Mouse (Mus musculus) heart, adult 2 months (tissue): ENCODE results near the gene Lhx6. TPM values are rescaled to one million over a fixed set of nuclear protein-coding genes. Genes with fewer than 3 reads are reported as not detected.

Experiments used
- DNase-seq, 2 experiments: peaks; one replicate each; pipeline ENCODE4 v3.0.0; 2021
- H3K27ac ChIP-seq: fragments of 200-600 bp; 2 replicates; pipeline ENCODE4 v1.8.1; 2022
- H3K27me3 ChIP-seq: fragments of 200-500 bp; 2 replicates; pipeline ENCODE4 v1.6.1; 2012; ENCODE audit warnings: mild to moderate bottlenecking, low read length, inconsistent platforms, mixed read lengths; ENCODE audit not compliant: control insufficient read depth, insufficient read depth
- H3K36me3 ChIP-seq: fragments of 200-500 bp; 2 replicates; pipeline ENCODE4 v1.6.1; 2012; ENCODE audit warnings: low read length, inconsistent platforms; ENCODE audit not compliant: control insufficient read depth, insufficient read depth
- H3K4me1 ChIP-seq: fragments of 200-500 bp; 2 replicates; pipeline ENCODE4 v1.6.1; 2011; ENCODE audit warnings: low read length; ENCODE audit not compliant: control insufficient read depth, insufficient read depth
- H3K4me3 ChIP-seq: fragments of 200-600 bp; 2 replicates; pipeline ENCODE4 v1.8.1; 2022
- H3K79me2 ChIP-seq: fragments of 200-500 bp; replicated peaks from 2 replicates; pipeline ENCODE4 v1.6.1; 2012; ENCODE audit warnings: mild to moderate bottlenecking, inconsistent platforms, low read length, moderate library complexity, mixed read lengths; ENCODE audit not compliant: control insufficient read depth, insufficient read depth
- H3K9ac ChIP-seq: fragments of 200-500 bp; 2 replicates; pipeline ENCODE4 v1.6.1; 2012; ENCODE audit warnings: low read depth, mild to moderate bottlenecking, control low read depth, inconsistent platforms, low read length, mixed read lengths
- CTCF ChIP-seq: fragments of 200-600 bp; IDR thresholded peaks from 2 replicates; pipeline ENCODE4 v1.8.1; 2022; ENCODE audit warnings: antibody characterized with exemption, mild to moderate bottlenecking, moderate library complexity
- EP300 ChIP-seq: fragments of 200-500 bp; IDR thresholded peaks from 2 replicates; pipeline ENCODE4 v1.6.1; 2011; ENCODE audit warnings: low read depth, low read length, control low read depth; ENCODE audit not compliant: insufficient read depth
- POLR2A ChIP-seq: fragments of 200-500 bp; IDR thresholded peaks from 2 replicates; pipeline ENCODE4 v1.6.1; 2011; ENCODE audit warnings: mild to moderate bottlenecking, low read depth, low read length, control low read depth; ENCODE audit not compliant: insufficient read depth
- WGBS: fragments of 180-500 bp; shearing (Covaris S2); methylation state at CpG from one replicate; pipeline ENCODE4 v1.1.7; 2018; 5-methylcytosine and 5-hydroxymethylcytosine counted together
- intact Hi-C: fragments of 180-260 bp; cut with DNase I; formaldehyde crosslinking; loops from one replicate; pipeline ENCODE4 v1.15.1; 2025
- polyA plus RNA-seq: library from polyadenylated mRNA; depleted of rRNA; stranded (reverse); fragments of >200 nt; gene quantifications from 2 replicates; pipeline ENCODE4 v1.2.3, GENCODE M21; 2012; rRNA removed
- total RNA-seq, 2 experiments: library from RNA; stranded (reverse); gene quantifications; 2 replicates each; pipeline ENCODE4 v1.2.3; 2021

Lhx6 gene
- total and polyA plus RNA-seq, 3 experiments, result 2.0 to 4.7 (median 3.2) TPM

DNA sequence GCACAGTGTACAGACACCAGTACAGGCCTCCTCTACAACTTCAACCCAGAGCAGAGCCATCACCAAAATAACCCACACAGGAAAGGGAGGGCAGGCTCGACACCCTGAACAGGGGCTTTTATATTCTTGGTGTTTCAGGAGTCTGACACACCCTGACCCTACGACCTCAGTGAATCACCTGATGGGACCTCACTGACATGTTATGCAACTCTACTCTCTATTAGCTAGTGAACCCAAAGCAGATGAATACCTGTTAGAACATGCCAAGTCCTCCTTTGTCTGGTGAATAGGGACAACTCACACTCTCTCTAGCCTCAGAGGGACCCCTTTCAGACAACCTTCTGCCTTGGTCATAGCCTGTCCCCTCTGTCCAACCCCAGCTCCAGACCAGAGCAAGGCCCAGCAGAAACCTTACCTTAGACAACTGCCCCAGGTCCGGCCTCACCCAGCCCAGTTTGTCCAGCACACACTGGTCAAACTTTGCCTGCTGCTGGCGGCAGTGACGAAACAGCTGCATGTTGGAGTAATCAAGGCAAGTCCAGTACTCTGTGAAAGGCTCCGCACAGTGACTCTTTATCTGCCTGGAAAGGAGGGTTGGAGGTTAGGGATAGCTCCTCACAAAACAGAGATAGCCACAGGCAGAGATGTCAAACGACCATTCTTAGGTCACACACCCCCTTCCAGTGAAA is 65.8 kb downstream of the Lhx6 start:
- Histone ChIP-seq H3K27ac (peak overlapping the region; percentile 29; the same call in 1 of the 2 replicates), H3K9ac (no peak overlapping the region), H3K27me3 (no peaks in the 10 kb centered on the region), H3K36me3 (peaks cover 63% of the 10 kb centered on the region), H3K79me2 (peaks cover 2% of the 10 kb centered on the region), H3K4me3 (no peak overlapping the region), H3K4me1 (peaks cover 32% of the 10 kb centered on the region)
- DNase-seq, result no peak
- TF ChIP-seq CTCF, result no peak
- TF ChIP-seq POLR2A, result no peak
- no peak for TF ChIP-seq EP300
- intact Hi-C loops, result no loop called here
- 44% methylated on average over 7 of the region's 7 CpGs for WGBS

DNA sequence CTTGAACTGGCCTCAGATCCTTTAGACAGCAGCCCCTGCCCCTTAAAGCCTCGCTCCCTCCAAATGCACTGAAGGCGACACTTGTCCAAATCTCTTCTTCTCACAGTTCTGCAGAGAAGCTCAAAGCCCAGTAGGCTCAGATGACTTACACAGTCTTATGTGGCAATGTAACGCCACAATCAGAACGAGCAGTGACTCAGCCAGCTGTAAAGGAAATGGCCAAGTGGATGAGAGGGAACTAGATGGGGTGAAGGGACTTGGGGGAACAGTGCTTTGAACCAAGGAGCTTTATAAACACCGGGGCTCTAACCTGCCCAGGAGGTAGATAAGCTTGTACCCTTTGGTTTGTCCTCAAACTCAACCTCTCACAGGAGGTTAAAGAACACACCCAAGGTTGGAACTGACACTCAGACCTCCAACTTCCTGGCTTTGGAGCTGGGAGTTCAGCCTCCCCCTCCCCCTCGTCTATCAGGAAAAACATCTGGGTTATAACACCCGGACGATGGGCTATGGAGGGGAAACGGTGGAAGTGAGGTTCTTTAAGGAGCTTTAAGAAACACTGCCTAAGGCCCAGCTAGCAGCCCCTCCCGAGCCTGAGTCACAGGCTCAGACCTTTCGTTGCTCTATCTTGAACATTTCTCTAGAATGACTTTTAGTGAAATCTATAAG is 69.7 kb downstream of the Lhx6 start:
- Histone ChIP-seq H3K27ac (peak overlapping the region; percentile 73), H3K27me3 (no peaks in the 10 kb centered on the region), H3K4me3 (no peak overlapping the region), H3K36me3 (peaks cover 36% of the 10 kb centered on the region), H3K79me2 (no peaks in the 10 kb centered on the region), H3K4me1 (peaks cover 36% of the 10 kb centered on the region), H3K9ac (no peak overlapping the region)
- 43% methylated on average over 11 of the region's 11 CpGs for WGBS
- no peak for TF ChIP-seq CTCF
- peak; percentile 78; the same call in 1 of the 2 replicates for TF ChIP-seq EP300
- TF ChIP-seq POLR2A, result no peak; the same call in 1 of the 2 replicates
- no peak for DNase-seq
- intact Hi-C loops, result no loop called here

DNA sequence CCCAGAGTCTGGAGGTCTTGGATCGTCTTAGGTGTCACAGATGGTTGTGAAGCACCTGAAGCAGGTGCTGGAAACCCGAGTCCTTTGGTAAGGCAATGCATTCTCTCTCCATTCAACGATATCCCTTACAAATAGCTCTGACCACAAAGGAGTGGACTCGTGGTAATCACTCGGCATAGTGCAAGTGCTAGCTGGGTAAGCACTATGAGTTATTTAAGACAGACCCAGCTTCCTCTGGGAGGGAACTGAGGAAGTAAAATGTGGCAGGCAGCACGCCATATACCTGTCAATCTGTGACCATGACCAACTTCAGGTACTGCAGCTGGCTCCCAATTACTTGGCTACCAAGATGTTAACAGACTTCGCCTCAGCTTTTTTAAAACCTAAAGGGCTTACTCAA is 70.3 kb downstream of the Lhx6 start:
- Histone ChIP-seq H3K4me3 (no peak overlapping the region), H3K9ac (no peak overlapping the region), H3K79me2 (no peaks in the 10 kb centered on the region), H3K27ac (peak overlapping the region; percentile 73), H3K27me3 (no peaks in the 10 kb centered on the region), H3K36me3 (peaks cover 29% of the 10 kb centered on the region), H3K4me1 (peaks cover 36% of the 10 kb centered on the region)
- WGBS, result 66% methylated on average over 7 of the region's 7 CpGs
- intact Hi-C loops, result loop anchor here (5.0 kb wide), 1 partner anchor 92 kb away; no protein-coding TSS in a partner anchor
- no peak for DNase-seq
- TF ChIP-seq POLR2A (no peak), EP300 (no peak), CTCF (no peak)

- intact Hi-C loops, result loop anchor here (5.0 kb wide), 1 partner anchor 93 kb away; no protein-coding TSS in a partner anchor
- peak overlapping the region; percentile 73 for H3K27ac ChIP-seq
- DNase-seq, result no peak
Measured at GRCm38 (mm10) chr2:36033966-36034365, 71.2 kb downstream of the Lhx6 start.

GRCm38 (mm10) chr2:36032884-36033283 is 72.3 kb downstream of the Lhx6 start:
- Histone ChIP-seq H3K36me3 (peaks cover 19% of the 10 kb centered on the region), H3K4me1 (peaks cover 26% of the 10 kb centered on the region), H3K27me3 (no peaks in the 10 kb centered on the region), H3K79me2 (no peaks in the 10 kb centered on the region), H3K9ac (no peak overlapping the region), H3K4me3 (no peak overlapping the region), H3K27ac (peak overlapping the region; percentile 73)
- TF ChIP-seq EP300 (no peak), CTCF (no peak), POLR2A (no peak)
- intact Hi-C loops, result loop anchor here (5.0 kb wide), 1 partner anchor 94 kb away; no protein-coding TSS in a partner anchor
- no peak for DNase-seq
- 44% methylated on average over 7 of the region's 7 CpGs for WGBS

More at GRCm38 (mm10) chr2:36033966-36034365, 71.2 kb downstream of the Lhx6 start:
- no peak overlapping the region for H3K9ac ChIP-seq
- peaks cover 20% of the 10 kb centered on the region for H3K36me3 ChIP-seq
- WGBS, result 51% methylated on average over 7 of the region's 7 CpGs
- peaks cover 27% of the 10 kb centered on the region for H3K4me1 ChIP-seq
- H3K4me3 ChIP-seq, result no peak overlapping the region
- no peaks in the 10 kb centered on the region for H3K79me2 ChIP-seq
- TF ChIP-seq EP300 (0 out of 2 replicates have a peak, but pooled peaks have one; percentile 24), POLR2A (no peak), CTCF (no peak)
- H3K27me3 ChIP-seq, result no peaks in the 10 kb centered on the region

Other genes starting within 250 kb of the Lhx6 start
- gene Ttll11, start 125.5 kb downstream of the Lhx6 start, total RNA-seq, result 1 to 10 TPM; 1.5 to 2.2 TPM
- gene Ttll11, start 125.5 kb downstream of the Lhx6 start, polyA plus RNA-seq, result 1.2 and 2.8 TPM in 2 replicates
- gene Ndufa8, start 56.0 kb downstream of the Lhx6 start, total RNA-seq, result 100 to 1,000 TPM; 605 to 690 TPM
- 406 and 431 TPM in 2 replicates for gene Ndufa8, start 56.0 kb downstream of the Lhx6 start, polyA plus RNA-seq
- not detected for gene Morn5, start 56.0 kb downstream of the Lhx6 start, total RNA-seq
- 0.61 and 0.73 TPM in 2 replicates for gene Morn5, start 56.0 kb downstream of the Lhx6 start, polyA plus RNA-seq
- gene Mrrf, start 31.0 kb upstream of the Lhx6 start, total RNA-seq, result 10 to 100 TPM; 36.2 to 46.8 TPM
- 70.1 and 71.7 TPM in 2 replicates for gene Mrrf, start 31.0 kb upstream of the Lhx6 start, polyA plus RNA-seq
- gene Rbm18, start 31.4 kb upstream of the Lhx6 start, total RNA-seq, result 10 to 100 TPM; 31.7 to 33.9 TPM
- 15.4 and 33.0 TPM in 2 replicates for gene Rbm18, start 31.4 kb upstream of the Lhx6 start, polyA plus RNA-seq
- gene Ptgs1, start 125.0 kb upstream of the Lhx6 start, total RNA-seq, result 10 to 100 TPM; 14.4 to 15.8 TPM
- gene Ptgs1, start 125.0 kb upstream of the Lhx6 start, polyA plus RNA-seq, result 20.0 and 22.3 TPM in 2 replicates